Mouse (Mus musculus): ENCODE measurements around the gene Purb. TPM values are rescaled to one million over a fixed set of nuclear protein-coding genes. Genes with fewer than 3 reads are reported as not detected.

Gene Purb
- 10 to 100 TPM; 82.2 to 85.5 TPM for total RNA-seq (2023)

GRCm38 (mm10) chr11:6475867-6476484 is at the start of gene Purb:
TSS of gene Purb (minus strand) at chr11:6475917.

GRCm38 (mm10) chr11:6520507-6521173 is 44.9 kb upstream of the Purb start, which contains the start of gene Myo1g:
TSS of gene Myo1g (minus strand) at chr11:6520965.

GRCm38 (mm10) chr11:6444077-6444853 is 31.5 kb downstream of the Purb start, which contains the start of gene H2afv:
TSS of gene H2afv (minus strand) at chr11:6444443.

Other genes with a start within 250 kb of the Purb start
- under 1 TPM in 1 of 2 experiments, not detected in 1; 0.12 TPM for gene Npc1l1, start 245.8 kb downstream of the Purb start, total RNA-seq (2023)
- 10 to 100 TPM; 75.0 to 81.6 TPM for gene Ddx56, start 208.1 kb downstream of the Purb start, total RNA-seq (2023)
- gene Tmed4, start 201.0 kb downstream of the Purb start, total RNA-seq (2023) = 10 to 100 TPM; 40.7 to 47.9 TPM
- gene Ogdh, start 184.3 kb downstream of the Purb start, total RNA-seq (2023) = 100 to 1,000 TPM; 203 to 204 TPM
- 100 to 1,000 TPM; 166 to 195 TPM for gene Zmiz2, start 86.8 kb downstream of the Purb start, total RNA-seq (2023)
- 1,000 to 10,000 TPM; 1,054 to 1,069 TPM for gene Ppia, start 60.5 kb downstream of the Purb start, total RNA-seq (2023)
- gene H2afv, start 31.5 kb downstream of the Purb start, total RNA-seq (2023) = 10 to 100 TPM; 65.0 to 66.6 TPM
- 100 to 1,000 TPM; 309 to 327 TPM for gene Myo1g, start 45.0 kb upstream of the Purb start, total RNA-seq (2023)
- gene Ccm2, start 71.0 kb upstream of the Purb start, total RNA-seq (2023) = 100 to 1,000 TPM; 310 to 324 TPM
- gene Nacad, start 130.1 kb upstream of the Purb start, total RNA-seq (2023) = under 1 TPM; 0.29 to 0.33 TPM
- 100 to 1,000 TPM; 153 to 164 TPM for gene Tbrg4, start 150.2 kb upstream of the Purb start, total RNA-seq (2023)
- not detected for gene Wap, start 162.7 kb upstream of the Purb start, total RNA-seq (2023)
- not detected for gene Ramp3, start 182.6 kb upstream of the Purb start, total RNA-seq (2023)